Mouse (Mus musculus) midbrain, embryonic 15.5 days (tissue): ENCODE data around the gene Sac3d1. TPM values are rescaled to one million over a fixed set of nuclear protein-coding genes. Genes with fewer than 3 reads are reported as not detected.

Source experiments
- ATAC-seq: fragments of 200-750 bp; cut with Nextera tagmentation; replicated peaks from 2 replicates; pipeline ENCODE4 v1.8.0; 2017; ENCODE audit warnings: moderate TSS enrichment
- H3K27ac ChIP-seq: fragments of 300-500 bp; sonication (generic); 2 replicates; pipeline ENCODE4 v1.5.1; 2015; ENCODE audit warnings: mild to moderate bottlenecking, inconsistent platforms
- H3K27me3 ChIP-seq: fragments of 300-500 bp; sonication (generic); replicated peaks from 2 replicates; pipeline ENCODE4 v1.6.1; 2015; ENCODE audit warnings: inconsistent platforms
- H3K36me3 ChIP-seq: fragments of 300-500 bp; sonication (generic); replicated peaks from 2 replicates; pipeline ENCODE4 v1.6.1; 2015; ENCODE audit warnings: inconsistent platforms
- H3K4me1 ChIP-seq: fragments of 300-500 bp; sonication (generic); 2 replicates; pipeline ENCODE4 v1.6.1; 2015; ENCODE audit warnings: inconsistent platforms
- H3K4me2 ChIP-seq: fragments of 300-500 bp; sonication (generic); 2 replicates; pipeline ENCODE4 v1.6.1; 2015; ENCODE audit warnings: inconsistent platforms, mild to moderate bottlenecking, moderate library complexity
- H3K4me3 ChIP-seq: fragments of 300-500 bp; sonication (generic); 2 replicates; pipeline ENCODE4 v1.5.1; 2015; ENCODE audit warnings: mild to moderate bottlenecking, inconsistent platforms
- H3K9ac ChIP-seq: fragments of 300-500 bp; sonication (generic); 2 replicates; pipeline ENCODE4 v1.6.1; 2015; ENCODE audit warnings: mild to moderate bottlenecking, inconsistent platforms
- H3K9me3 ChIP-seq: fragments of 300-500 bp; sonication (generic); 2 replicates; pipeline ENCODE4 v1.6.1; 2016; ENCODE audit warnings: inconsistent platforms
- WGBS: fragments of 180-500 bp; shearing (Covaris S2); methylation state at CpG from one replicate; pipeline ENCODE4 v1.1.7; 2015; ENCODE audit warnings: mixed read lengths; 5-methylcytosine and 5-hydroxymethylcytosine counted together
- polyA plus RNA-seq: library from polyadenylated mRNA; unstranded; fragments of >200 nt; fragmentation: Nextera tagmentation; extraction: Ambion mirVana; gene quantifications from 2 replicates; pipeline ENCODE4 v1.2.1, GENCODE M21; 2015

Gene Sac3d1
- polyA plus RNA-seq, 1 experiment from 2014 or later, result 48.3 TPM

DNA sequence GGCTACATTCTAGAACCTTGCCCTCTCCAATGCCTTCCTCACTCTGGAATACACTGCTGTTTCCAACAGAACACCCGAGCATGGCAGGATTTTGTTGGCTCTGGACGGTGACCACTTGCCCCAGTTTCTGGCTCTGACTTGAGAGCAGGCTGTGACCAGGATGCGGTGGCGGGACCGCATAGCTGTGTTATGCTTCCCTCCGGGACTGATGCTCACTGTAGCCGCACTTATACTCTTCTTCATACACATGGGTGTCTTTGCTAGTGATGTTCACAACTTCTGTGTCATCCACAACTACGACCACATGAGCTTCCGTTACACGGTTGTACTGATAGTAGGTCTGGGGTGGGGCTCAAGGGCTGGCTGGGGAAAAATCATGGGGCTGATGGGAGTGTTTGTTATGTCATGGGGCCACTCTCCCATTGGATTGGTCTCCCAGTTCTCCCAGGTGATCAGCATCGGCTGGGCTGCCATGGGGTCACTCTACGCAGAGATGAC is 38.4 kb downstream of the Sac3d1 start, which contains the start of gene Tmem262:
TSS of gene Tmem262 (plus strand) at position 51 of the 498 bp plus-strand sequence.
- H3K9me3 ChIP-seq, result no peaks in the 10 kb centered on the region
- no peak within 1 kb of the TSS for H3K4me3 ChIP-seq
- H3K4me2 ChIP-seq, result no peak within 1 kb of the TSS
- H3K4me1 ChIP-seq, result peaks cover 37% of the 10 kb centered on the region
- H3K27ac ChIP-seq, result no peak within 1 kb of the TSS
- no peak within 1 kb of the TSS for H3K9ac ChIP-seq
- ATAC-seq, result no peak
- peaks cover 14% of the 10 kb centered on the region; the same call in 1 of the 2 replicates for H3K36me3 ChIP-seq
- 94% methylated on average over 12 of the region's 12 CpGs for WGBS
- H3K27me3 ChIP-seq, result no peaks in the 10 kb centered on the region

DNA sequence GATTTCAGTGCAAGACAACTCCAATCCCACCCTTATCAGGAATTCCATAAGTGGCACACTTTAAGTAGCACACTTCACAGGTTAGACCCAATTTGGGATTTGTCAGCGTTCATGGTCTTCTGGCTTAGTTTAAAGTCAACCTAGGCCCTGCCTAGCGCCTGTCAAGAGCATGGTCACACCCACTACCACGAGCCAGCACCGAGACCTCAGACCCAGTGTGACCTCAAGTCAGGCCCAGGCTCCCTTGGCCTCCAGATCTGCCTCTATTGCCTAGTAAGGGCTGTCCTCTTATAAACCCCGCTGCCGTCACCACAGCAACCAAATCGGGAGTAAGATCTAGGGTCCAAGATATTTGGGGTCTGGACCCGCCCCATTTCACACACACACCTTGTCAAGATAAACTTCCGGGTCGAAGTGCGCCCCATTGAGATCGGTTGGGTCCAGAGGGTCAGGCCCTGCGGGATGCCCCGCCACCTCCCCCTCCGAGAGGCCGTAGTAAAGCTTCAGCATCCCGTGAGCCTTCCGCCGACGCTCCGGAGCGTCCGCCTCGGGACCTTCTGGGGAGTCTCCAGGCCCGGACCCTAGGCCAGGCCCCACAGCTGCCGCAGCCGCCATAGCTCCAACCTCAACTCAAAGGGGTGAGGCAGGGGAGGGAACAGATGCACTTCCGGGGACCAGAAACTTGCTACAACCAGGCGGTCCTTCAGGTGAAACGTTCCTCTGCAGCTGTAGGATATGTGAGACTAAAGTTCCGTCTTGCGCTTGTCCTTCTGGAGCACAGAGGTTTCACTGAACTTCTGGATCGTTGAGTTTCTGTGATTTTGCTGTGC is 41.7 kb downstream of the Sac3d1 start, which contains the start of gene Vps51:
TSS of gene Vps51 (minus strand) at position 668 of the 830 bp plus-strand sequence.
- Histone ChIP-seq H3K9ac (peak within 1 kb of the TSS; percentile 75), H3K9me3 (no peaks in the 10 kb centered on the region), H3K4me1 (peaks cover 20% of the 10 kb centered on the region), H3K4me3 (peak within 1 kb of the TSS; percentile 79), H3K27me3 (no peaks in the 10 kb centered on the region), H3K4me2 (peak within 1 kb of the TSS; percentile 95), H3K36me3 (peaks cover 15% of the 10 kb centered on the region; the same call in 1 of the 2 replicates), H3K27ac (peak within 1 kb of the TSS; percentile 89)
- peak; percentile 87 for ATAC-seq
- 2% methylated on average over 33 of the region's 33 CpGs for WGBS

- 89% methylated on average over 5 of the region's 5 CpGs for WGBS
- Histone ChIP-seq H3K9ac (no peak overlapping the region), H3K9me3 (no peaks in the 10 kb centered on the region), H3K27me3 (no peaks in the 10 kb centered on the region), H3K4me3 (no peak overlapping the region), H3K4me2 (no peak overlapping the region), H3K4me1 (peaks cover 20% of the 10 kb centered on the region), H3K27ac (no peak overlapping the region), H3K36me3 (peaks cover 23% of the 10 kb centered on the region)
- ATAC-seq, result no peak
Measured at GRCm38 (mm10) chr19:6073889-6074288, 44.6 kb downstream of the Sac3d1 start.

DNA sequence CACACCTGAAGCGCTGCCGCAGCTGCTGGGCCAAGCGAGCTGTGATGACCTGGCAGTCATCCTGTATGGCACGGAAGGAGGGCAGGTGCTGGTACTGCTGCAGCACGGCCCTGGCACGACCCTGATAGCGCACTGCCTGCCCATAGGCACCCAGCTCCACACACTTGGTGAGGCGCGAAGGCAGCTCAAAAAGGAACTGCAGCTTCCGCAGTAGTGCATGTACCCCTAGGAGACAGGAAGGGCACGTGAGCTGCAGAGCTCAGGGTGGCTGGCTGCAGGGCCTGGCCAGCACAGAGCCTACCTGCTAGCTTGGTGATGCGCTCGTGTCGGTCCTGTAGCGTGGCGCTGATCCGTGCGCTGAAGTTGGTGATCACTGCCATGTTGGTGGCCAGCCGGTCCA is 47.2 kb downstream of the Sac3d1 start:
- Histone ChIP-seq H3K4me2 (no peak overlapping the region), H3K4me1 (peaks cover 28% of the 10 kb centered on the region), H3K36me3 (peaks cover 23% of the 10 kb centered on the region), H3K9ac (no peak overlapping the region), H3K27me3 (no peaks in the 10 kb centered on the region), H3K9me3 (no peaks in the 10 kb centered on the region), H3K27ac (no peak overlapping the region), H3K4me3 (no peak overlapping the region)
- ATAC-seq, result no peak
- WGBS, result 98% methylated on average over 19 of the region's 19 CpGs

DNA sequence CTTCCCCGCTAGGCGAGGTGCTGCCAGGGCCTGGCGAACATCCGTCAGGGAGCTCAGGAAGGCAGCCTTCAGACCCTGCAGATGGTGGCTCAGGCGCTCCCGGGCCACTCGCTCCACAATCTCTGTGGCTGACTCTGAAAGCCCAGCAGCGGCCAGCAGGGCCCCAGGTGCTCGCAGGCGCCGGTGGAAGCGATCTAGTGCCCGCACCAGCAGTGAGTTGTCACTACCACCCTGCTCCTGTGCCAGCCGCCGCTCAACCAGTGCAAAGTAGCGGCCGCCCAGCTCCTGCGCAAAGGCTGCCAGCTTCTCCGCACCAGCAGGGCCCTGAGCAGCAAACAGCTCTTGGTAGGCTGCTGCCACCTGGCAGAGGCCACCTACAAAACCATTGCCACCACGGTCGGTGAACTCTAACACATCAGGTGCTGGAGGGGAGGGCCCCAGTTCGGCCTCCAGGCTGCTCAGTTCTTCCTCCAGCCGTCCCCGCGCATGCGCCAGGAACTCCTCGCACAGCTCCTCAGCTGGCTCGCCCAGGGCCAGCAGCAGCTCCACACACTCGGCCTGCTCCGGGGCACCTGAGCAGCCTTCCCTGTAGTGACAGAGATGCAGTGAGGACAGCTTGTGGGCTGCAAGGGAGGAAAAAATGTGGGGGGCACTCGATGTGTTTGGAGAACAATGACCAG is 47.7 kb downstream of the Sac3d1 start:
- H3K4me1 ChIP-seq, result peaks cover 28% of the 10 kb centered on the region
- H3K27ac ChIP-seq, result no peak overlapping the region
- no peak overlapping the region for H3K9ac ChIP-seq
- H3K9me3 ChIP-seq, result no peaks in the 10 kb centered on the region
- no peak overlapping the region for H3K4me2 ChIP-seq
- no peak for ATAC-seq
- H3K27me3 ChIP-seq, result no peaks in the 10 kb centered on the region
- WGBS, result 92% methylated on average over 31 of the region's 31 CpGs
- peaks cover 23% of the 10 kb centered on the region for H3K36me3 ChIP-seq
- no peak overlapping the region for H3K4me3 ChIP-seq

DNA sequence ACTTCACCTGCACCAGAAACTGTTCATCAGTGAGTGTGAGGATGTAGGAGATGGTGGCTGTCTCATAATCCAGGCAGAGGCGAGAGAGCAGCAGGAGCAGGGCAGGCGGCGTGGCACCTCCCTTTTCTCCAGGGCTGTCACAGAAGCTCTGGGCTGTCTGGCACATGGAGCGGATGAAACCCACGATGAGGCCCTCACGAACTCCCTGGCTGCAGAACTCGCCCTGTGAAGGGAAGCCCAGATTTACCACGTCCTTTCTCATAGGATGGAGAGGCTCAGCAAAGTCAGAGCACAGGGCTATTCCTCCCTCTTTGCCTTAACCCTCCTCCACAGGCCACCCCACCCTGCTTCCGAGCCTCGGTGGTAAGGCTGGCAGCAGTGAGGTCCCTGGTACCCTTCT is 48.6 kb downstream of the Sac3d1 start:
- no peaks in the 10 kb centered on the region for H3K9me3 ChIP-seq
- peaks cover 24% of the 10 kb centered on the region for H3K4me1 ChIP-seq
- no peak overlapping the region for H3K4me3 ChIP-seq
- 94% methylated on average over 10 of the region's 10 CpGs for WGBS
- no peak for ATAC-seq
- peaks cover 23% of the 10 kb centered on the region for H3K36me3 ChIP-seq
- H3K27me3 ChIP-seq, result no peaks in the 10 kb centered on the region
- H3K9ac ChIP-seq, result no peak overlapping the region
- no peak overlapping the region for H3K27ac ChIP-seq
- no peak overlapping the region for H3K4me2 ChIP-seq

- Histone ChIP-seq H3K9me3 (no peaks in the 10 kb centered on the region), H3K27me3 (no peaks in the 10 kb centered on the region), H3K9ac (no peak overlapping the region), H3K4me2 (no peak overlapping the region), H3K4me3 (no peak overlapping the region), H3K27ac (no peak overlapping the region), H3K36me3 (peaks cover 23% of the 10 kb centered on the region), H3K4me1 (peaks cover 24% of the 10 kb centered on the region)
- 81% methylated on average over 4 of the region's 4 CpGs for WGBS
- ATAC-seq, result no peak
Measured at GRCm38 (mm10) chr19:6068951-6069350, 49.5 kb downstream of the Sac3d1 start.

DNA sequence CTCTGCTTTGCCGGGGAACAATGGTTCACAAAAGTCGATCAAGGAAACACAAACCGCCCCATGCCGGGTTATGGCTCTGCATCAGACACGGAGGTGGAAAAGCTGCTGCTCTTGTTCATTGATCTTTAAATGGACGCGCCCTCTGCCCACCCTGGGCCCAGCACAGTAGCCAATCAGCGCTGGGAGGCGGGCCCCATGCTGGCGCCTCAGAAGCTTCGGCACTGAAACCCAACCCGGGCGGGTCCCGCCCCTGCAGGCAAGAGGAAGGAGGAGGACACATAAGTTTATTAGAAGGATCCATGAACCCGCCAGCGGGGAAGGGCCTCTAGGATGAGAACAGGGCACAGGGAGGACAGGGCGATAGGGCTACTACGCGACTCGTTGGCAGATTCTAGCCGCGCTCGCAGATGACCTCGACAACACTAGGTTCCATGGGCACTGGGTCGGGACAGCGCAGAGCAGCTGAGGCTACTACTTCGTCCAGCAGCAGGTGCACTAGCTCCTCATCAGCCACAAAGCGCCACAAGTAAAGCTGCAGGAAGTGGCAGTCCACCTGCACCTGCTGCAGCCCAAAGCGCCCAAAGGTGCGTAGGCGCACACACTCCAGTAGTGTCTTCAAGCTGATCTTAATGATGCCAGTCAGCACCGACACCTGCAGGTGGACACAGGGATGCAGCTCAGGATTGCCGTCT is 50.6 kb downstream of the Sac3d1 start, which contains the start of gene Tm7sf2:
TSS of gene Tm7sf2 (minus strand) at position 650 of the 692 bp plus-strand sequence.
- peak within 1 kb of the TSS; percentile 93 for H3K27ac ChIP-seq
- WGBS, result 9% methylated on average over 33 of the region's 33 CpGs
- H3K9me3 ChIP-seq, result no peaks in the 10 kb centered on the region
- H3K4me1 ChIP-seq, result peaks cover 33% of the 10 kb centered on the region
- peak within 1 kb of the TSS; percentile 66 for H3K4me3 ChIP-seq
- peak within 1 kb of the TSS; percentile 95 for H3K4me2 ChIP-seq
- peak within 1 kb of the TSS; percentile 87 for H3K9ac ChIP-seq
- H3K27me3 ChIP-seq, result no peaks in the 10 kb centered on the region
- peak; percentile 94 for ATAC-seq
- H3K36me3 ChIP-seq, result peaks cover 19% of the 10 kb centered on the region

GRCm38 (mm10) chr19:6067011-6067723 is 51.3 kb downstream of the Sac3d1 start:
- Histone ChIP-seq H3K9me3 (no peaks in the 10 kb centered on the region), H3K27ac (peak overlapping the region; percentile 93), H3K4me1 (peaks cover 40% of the 10 kb centered on the region), H3K36me3 (peaks cover 19% of the 10 kb centered on the region), H3K4me3 (peak overlapping the region; percentile 66), H3K9ac (peak overlapping the region; percentile 87), H3K27me3 (no peaks in the 10 kb centered on the region), H3K4me2 (peak overlapping the region; percentile 95)
- WGBS, result 2% methylated on average over 30 of the region's 30 CpGs
- peak; percentile 79 for ATAC-seq

DNA sequence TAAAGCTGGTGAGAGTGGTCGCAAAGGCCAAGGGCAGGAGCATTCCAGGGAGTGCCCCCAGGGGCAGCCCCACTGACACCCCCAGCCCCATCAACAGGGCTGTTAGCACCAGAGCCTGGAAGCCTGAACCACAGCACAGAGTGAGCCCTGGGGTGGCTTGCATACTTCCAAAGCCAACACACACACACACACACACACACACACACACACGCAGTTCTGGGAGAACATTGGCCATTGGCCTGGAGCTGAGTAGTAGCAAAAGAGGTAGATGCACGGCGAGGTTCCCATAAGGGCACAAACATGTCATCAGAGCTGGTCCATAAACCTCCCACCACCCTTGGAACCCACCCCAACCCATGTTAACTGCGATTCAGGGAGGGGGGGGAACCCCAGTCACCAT is 51.9 kb downstream of the Sac3d1 start:
- peak; percentile 16 for ATAC-seq
- Histone ChIP-seq H3K27ac (peak overlapping the region; percentile 93), H3K9me3 (no peaks in the 10 kb centered on the region), H3K4me3 (peak overlapping the region; percentile 66), H3K4me1 (peaks cover 46% of the 10 kb centered on the region), H3K36me3 (peaks cover 18% of the 10 kb centered on the region), H3K9ac (peak overlapping the region; percentile 87), H3K27me3 (no peaks in the 10 kb centered on the region), H3K4me2 (peak overlapping the region; percentile 95)
- WGBS, result 42% methylated on average over 5 of the region's 5 CpGs
